Mouse (Mus musculus) stomach, embryonic 14.5 days (tissue): ENCODE results near the gene Ccr6. TPM values are rescaled to one million over a fixed set of nuclear protein-coding genes. Genes with fewer than 3 reads are reported as not detected.

ENCODE experiments used
- ATAC-seq: fragments of 200-750 bp; cut with Nextera tagmentation; 2 replicates; pipeline ENCODE4 v1.8.0; 2017; ENCODE audit warnings: low read depth, moderate TSS enrichment; ENCODE audit not compliant: insufficient number of reproducible peaks, insufficient read depth, low FRiP score
- H3K27ac ChIP-seq: fragments of 300-500 bp; sonication (generic); 2 replicates; pipeline ENCODE4 v1.5.1; 2014; ENCODE audit warnings: mild to moderate bottlenecking, low read length, moderate library complexity, mixed read lengths
- H3K27me3 ChIP-seq: fragments of 300-500 bp; sonication (generic); 2 replicates; pipeline ENCODE4 v1.6.1; 2014; ENCODE audit warnings: low read length, control low read depth, mixed read lengths; ENCODE audit not compliant: control insufficient read depth, insufficient read depth
- H3K36me3 ChIP-seq: fragments of 300-500 bp; sonication (generic); 2 replicates; pipeline ENCODE4 v1.6.1; 2014; ENCODE audit warnings: mild to moderate bottlenecking, control low read depth, low read length, moderate library complexity, mixed read lengths; ENCODE audit not compliant: control insufficient read depth, insufficient read depth
- H3K4me1 ChIP-seq: fragments of 300-500 bp; sonication (generic); 2 replicates; pipeline ENCODE4 v1.6.1; 2014; ENCODE audit warnings: low read length, control low read depth, mixed read lengths; ENCODE audit not compliant: control insufficient read depth, insufficient read depth
- H3K4me2 ChIP-seq: fragments of 300-500 bp; sonication (generic); replicated peaks from 2 replicates; pipeline ENCODE4 v1.6.1; 2014; ENCODE audit warnings: low read depth, low read length, control low read depth
- H3K4me3 ChIP-seq: fragments of 300-500 bp; sonication (generic); 2 replicates; pipeline ENCODE4 v1.5.1; 2014; ENCODE audit warnings: low read depth, low read length, control low read depth
- H3K9ac ChIP-seq: fragments of 300-500 bp; sonication (generic); replicated peaks from 2 replicates; pipeline ENCODE4 v1.6.1; 2014; ENCODE audit warnings: low read depth, mild to moderate bottlenecking, control low read depth, low read length, moderate library complexity, mixed read lengths
- H3K9me3 ChIP-seq: fragments of 300-500 bp; sonication (generic); 2 replicates; pipeline ENCODE4 v1.6.1; 2016; ENCODE audit warnings: low read depth, low read length, control low read depth; ENCODE audit not compliant: control insufficient read depth
- WGBS: fragments of 180-500 bp; shearing (Covaris S2); extraction: QIAGEN DNeasy Blood & Tissue Kit; methylation state at CpG from one replicate; pipeline ENCODE4 v1.1.7; 2014; 5-methylcytosine and 5-hydroxymethylcytosine counted together
- polyA plus RNA-seq: library from polyadenylated mRNA; unstranded; fragments of >200 nt; fragmentation: Nextera tagmentation; extraction: Ambion mirVana; gene quantifications from 2 replicates; pipeline ENCODE4 v1.2.1, GENCODE M21; 2014

Gene Ccr6
- polyA plus RNA-seq, 1 experiment from 2014 or later: 0.71 TPM

DNA sequence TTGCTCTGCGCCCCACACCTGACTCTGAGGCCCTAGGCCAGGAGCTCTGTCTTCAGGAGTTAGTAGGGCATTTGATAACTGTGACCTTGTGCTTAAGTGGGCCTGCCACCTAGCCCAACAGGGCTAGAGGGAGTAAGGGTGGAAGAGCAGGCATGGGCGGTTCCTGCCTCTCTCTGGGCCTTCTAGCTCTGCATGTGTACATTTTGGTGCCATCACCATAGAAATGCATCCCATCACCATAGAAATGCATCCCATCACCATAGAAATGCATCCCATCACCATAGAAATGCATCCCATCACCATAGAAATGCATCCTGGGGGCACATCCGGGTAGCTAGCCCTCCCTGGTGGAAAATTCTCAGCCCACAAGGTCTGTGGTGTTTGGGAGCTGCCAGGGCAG is 3.7 kb downstream of the Ccr6 start:
- Histone ChIP-seq H3K9me3 (no peaks in the 10 kb centered on the region), H3K4me3 (no peak overlapping the region), H3K4me2 (no peak overlapping the region), H3K9ac (no peak overlapping the region), H3K27me3 (no peaks in the 10 kb centered on the region), H3K4me1 (peaks cover 2% of the 10 kb centered on the region; the same call in 1 of the 2 replicates), H3K36me3 (no peaks in the 10 kb centered on the region), H3K27ac (no peak overlapping the region)
- ATAC-seq: no peak
- 85% methylated on average over 3 of the region's 3 CpGs for WGBS

DNA sequence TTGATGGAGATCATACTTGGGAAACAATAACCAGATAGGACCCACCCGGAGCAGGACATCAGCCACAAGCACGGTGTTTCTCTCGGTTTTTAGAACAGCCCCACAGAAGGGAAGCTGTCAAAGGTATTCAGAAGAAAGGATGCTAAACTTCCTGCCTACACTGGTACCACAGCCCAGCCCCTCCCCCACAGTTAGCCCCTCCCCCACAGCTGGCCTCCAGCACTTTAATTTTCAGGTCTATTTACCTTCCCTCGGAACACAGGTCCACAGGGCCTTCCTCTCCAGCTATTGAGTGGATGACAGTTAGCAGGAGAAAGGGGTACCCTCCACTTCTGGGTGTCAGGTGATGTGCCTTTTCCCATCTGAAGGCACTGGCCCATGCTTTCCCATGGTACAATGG is 4.7 kb downstream of the Ccr6 start:
- no peak overlapping the region for H3K27ac ChIP-seq
- no peaks in the 10 kb centered on the region for H3K9me3 ChIP-seq
- ATAC-seq: no peak
- WGBS: 64% methylated on average over 4 of the region's 4 CpGs
- H3K9ac ChIP-seq: no peak overlapping the region
- no peak overlapping the region for H3K4me2 ChIP-seq
- no peaks in the 10 kb centered on the region for H3K36me3 ChIP-seq
- H3K4me3 ChIP-seq: no peak overlapping the region
- H3K27me3 ChIP-seq: no peaks in the 10 kb centered on the region
- H3K4me1 ChIP-seq: peaks cover 3% of the 10 kb centered on the region; the same call in 1 of the 2 replicates

DNA sequence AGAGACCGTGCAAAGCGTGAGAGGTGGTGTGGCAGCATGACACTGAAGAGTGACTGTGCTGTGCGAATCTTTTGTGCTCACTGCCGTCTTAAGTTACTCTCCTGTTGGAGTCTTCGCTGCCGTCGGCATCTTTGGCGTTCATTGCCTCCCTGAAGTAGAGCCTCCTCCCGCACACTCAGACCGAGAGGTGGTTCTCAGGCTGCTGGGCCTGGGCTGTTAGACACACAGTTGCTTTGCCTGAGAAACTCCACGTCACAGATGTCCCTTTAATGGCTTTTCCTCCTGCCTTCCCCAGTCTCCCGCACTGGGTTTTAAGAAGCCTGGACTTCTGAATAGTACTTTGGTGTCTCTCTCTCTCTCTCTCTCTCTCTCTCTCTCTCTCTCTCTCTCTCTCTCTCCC is 5.8 kb downstream of the Ccr6 start:
- 74% methylated on average over 12 of the region's 12 CpGs for WGBS
- no peak overlapping the region for H3K4me2 ChIP-seq
- H3K36me3 ChIP-seq: no peaks in the 10 kb centered on the region
- H3K9me3 ChIP-seq: no peaks in the 10 kb centered on the region
- no peaks in the 10 kb centered on the region for H3K27me3 ChIP-seq
- no peak for ATAC-seq
- H3K4me1 ChIP-seq: peaks cover 3% of the 10 kb centered on the region; the same call in 1 of the 2 replicates
- no peak overlapping the region for H3K4me3 ChIP-seq
- H3K9ac ChIP-seq: no peak overlapping the region
- H3K27ac ChIP-seq: no peak overlapping the region

DNA sequence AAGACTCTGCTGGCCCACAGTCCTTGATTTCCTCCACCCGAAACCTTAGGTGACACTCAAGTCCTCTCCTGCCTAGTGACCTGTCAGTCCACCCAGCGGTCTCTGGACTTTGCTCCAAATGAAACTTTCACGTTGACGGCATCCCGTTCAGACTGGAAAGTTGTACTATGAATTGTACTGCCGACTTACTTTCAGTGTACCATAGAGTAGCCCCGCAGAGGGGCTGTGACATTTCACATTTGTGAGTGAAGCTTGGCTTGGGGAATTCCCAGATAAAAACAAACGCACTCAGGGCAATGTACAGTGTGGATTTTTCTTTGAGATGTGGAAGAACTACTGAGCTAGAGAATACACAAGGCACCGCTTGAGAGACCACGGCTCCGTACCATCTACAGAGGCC is 6.3 kb downstream of the Ccr6 start:
- H3K4me3 ChIP-seq: no peak overlapping the region
- no peak for ATAC-seq
- no peaks in the 10 kb centered on the region for H3K36me3 ChIP-seq
- H3K4me1 ChIP-seq: peaks cover 3% of the 10 kb centered on the region; the same call in 1 of the 2 replicates
- no peaks in the 10 kb centered on the region for H3K9me3 ChIP-seq
- no peaks in the 10 kb centered on the region for H3K27me3 ChIP-seq
- no peak overlapping the region for H3K27ac ChIP-seq
- WGBS: 84% methylated on average over 11 of the region's 11 CpGs
- no peak overlapping the region for H3K4me2 ChIP-seq
- H3K9ac ChIP-seq: no peak overlapping the region

DNA sequence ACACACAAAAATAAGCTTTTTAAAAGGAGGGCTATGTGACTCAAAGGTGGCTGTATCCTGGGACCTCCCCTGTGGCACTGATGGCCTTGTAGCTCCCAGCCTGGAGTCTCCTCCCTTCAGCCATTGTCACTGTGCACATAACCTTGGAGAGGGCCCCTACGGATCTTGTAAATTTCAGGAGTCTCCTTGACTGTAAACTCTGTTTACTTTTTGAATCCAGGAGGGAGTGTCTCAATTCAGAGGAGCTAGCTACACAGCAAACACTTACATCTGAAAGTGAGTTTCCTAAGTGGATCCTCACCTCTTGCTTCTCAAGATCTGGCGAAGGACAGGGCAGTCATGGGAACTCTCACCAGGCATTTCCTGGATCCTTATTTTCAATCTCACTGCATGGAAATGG is 8.3 kb downstream of the Ccr6 start:
- WGBS: 56% methylated on average over 2 of the region's 2 CpGs
- H3K4me1 ChIP-seq: peaks cover 3% of the 10 kb centered on the region; the same call in 1 of the 2 replicates
- no peaks in the 10 kb centered on the region for H3K36me3 ChIP-seq
- H3K9ac ChIP-seq: no peak overlapping the region
- H3K4me2 ChIP-seq: no peak overlapping the region
- H3K9me3 ChIP-seq: no peaks in the 10 kb centered on the region
- ATAC-seq: no peak
- H3K27me3 ChIP-seq: no peaks in the 10 kb centered on the region
- H3K4me3 ChIP-seq: no peak overlapping the region
- H3K27ac ChIP-seq: peak overlapping the region; percentile 33; the same call in 1 of the 2 replicates

DNA sequence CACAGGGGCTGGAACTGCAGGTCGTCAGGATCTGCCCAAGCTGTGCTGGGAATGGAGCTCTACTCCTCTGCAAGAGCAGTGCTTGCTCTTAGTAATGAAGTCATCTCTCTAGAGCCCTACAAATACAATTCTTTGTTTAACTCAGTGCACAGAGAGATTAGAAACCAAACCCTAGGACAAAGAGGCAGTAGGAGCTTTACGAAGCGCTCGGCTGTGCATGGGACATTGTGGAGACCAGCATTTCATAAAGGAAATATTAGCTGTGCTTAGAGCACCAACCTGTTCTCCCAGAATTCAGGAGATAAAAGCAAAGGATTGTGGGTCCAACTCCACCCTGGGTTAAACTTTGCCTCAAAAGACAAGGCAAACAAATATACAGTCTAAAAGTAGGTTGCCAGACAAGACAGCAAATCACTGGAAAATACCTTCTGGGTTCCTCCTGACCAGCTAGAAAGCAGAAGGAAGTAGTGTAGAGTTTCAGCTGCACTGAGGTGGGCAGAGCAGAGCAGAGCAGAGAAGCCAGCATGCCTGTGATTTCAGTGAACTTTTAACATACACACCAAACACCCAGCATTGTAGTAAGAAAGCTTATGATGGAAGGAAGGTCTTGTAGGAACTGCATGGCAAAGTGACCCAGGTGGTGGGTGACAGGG is 10.4 kb downstream of the Ccr6 start:
- 64% methylated on average over 4 of the region's 4 CpGs for WGBS
- ATAC-seq: peak; percentile 80
- Histone ChIP-seq H3K36me3 (no peaks in the 10 kb centered on the region), H3K4me1 (peaks cover 3% of the 10 kb centered on the region; the same call in 1 of the 2 replicates), H3K4me2 (no peak overlapping the region), H3K27ac (peak overlapping the region; percentile 92), H3K27me3 (no peaks in the 10 kb centered on the region), H3K4me3 (no peak overlapping the region), H3K9ac (no peak overlapping the region), H3K9me3 (no peaks in the 10 kb centered on the region)

DNA sequence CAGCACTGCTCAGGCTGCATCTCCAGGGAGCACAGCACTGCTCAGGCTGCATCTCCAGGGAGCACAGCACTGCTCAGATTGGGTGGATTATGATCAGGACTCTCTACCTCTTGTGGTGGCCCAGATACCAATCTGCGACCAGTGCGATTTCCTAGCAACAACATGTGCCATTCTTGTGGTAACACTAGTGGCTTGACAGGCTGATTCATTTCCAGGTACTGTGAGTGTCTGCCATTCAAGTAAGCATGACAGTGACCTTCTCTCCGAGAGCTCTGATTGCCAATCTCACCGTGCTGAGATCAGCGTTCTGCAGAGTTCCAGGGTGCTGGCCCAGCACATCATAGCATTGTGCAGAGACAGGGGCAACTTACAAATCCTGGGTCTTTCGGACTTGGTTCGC is 15.9 kb downstream of the Ccr6 start:
- H3K36me3 ChIP-seq: no peaks in the 10 kb centered on the region
- ATAC-seq: no peak
- H3K4me3 ChIP-seq: no peak overlapping the region
- H3K27ac ChIP-seq: no peak overlapping the region
- no peak overlapping the region for H3K9ac ChIP-seq
- H3K27me3 ChIP-seq: no peaks in the 10 kb centered on the region
- no peaks in the 10 kb centered on the region for H3K4me1 ChIP-seq
- no peaks in the 10 kb centered on the region for H3K9me3 ChIP-seq
- H3K4me2 ChIP-seq: no peak overlapping the region
- 91% methylated on average over 7 of the region's 7 CpGs for WGBS

DNA sequence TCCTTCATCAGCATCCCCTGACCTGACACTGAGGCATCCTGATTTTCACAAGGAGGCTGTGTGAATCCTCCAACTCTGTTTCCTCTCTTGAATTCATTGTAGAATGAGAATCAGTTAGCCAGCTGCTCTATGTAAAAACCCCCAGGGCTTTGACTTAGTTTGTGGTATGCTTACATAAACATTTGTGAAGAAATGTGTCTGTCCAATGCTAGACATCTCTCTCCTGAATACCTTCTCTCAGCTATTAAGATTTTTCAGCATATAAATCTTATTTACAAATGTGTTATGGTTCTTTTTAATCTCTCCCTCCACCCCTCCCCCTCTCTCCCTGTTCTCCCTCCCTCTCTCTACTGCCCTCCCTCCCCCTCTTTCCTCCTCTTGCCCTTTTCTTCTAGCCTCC is 18.4 kb downstream of the Ccr6 start:
- Histone ChIP-seq H3K36me3 (no peaks in the 10 kb centered on the region), H3K4me2 (no peak overlapping the region), H3K27me3 (no peaks in the 10 kb centered on the region), H3K4me1 (no peaks in the 10 kb centered on the region), H3K9ac (no peak overlapping the region), H3K27ac (no peak overlapping the region), H3K9me3 (no peaks in the 10 kb centered on the region), H3K4me3 (no peak overlapping the region)
- no peak for ATAC-seq

DNA sequence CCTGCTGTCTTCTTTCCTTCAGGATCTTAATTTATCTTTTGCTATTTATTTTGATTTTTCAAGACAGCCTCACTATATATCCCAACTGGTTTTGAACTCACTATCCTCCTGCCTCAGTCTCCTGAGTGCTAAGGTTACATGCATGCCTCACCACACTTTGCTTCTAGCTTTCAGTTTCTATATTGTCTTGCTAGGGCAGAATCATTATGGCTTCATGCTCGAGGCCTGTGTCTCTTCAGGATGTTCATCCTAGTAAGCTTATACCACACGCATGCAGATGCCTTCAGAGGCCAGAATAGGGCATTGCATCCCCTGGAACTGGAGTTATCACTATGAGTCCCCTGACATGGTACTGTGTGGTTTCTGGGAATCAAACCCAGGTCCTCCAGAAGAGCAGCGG is 19.1 kb downstream of the Ccr6 start:
- ATAC-seq: no peak
- Histone ChIP-seq H3K27ac (no peak overlapping the region), H3K9me3 (no peaks in the 10 kb centered on the region), H3K4me3 (no peak overlapping the region), H3K27me3 (no peaks in the 10 kb centered on the region), H3K36me3 (no peaks in the 10 kb centered on the region), H3K9ac (no peak overlapping the region), H3K4me2 (no peak overlapping the region), H3K4me1 (no peaks in the 10 kb centered on the region)
- 64% methylated on average over 3 of the region's 3 CpGs for WGBS
